Mouse (Mus musculus) heart, embryonic 11.5 days (tissue): ENCODE measurements around the gene Slc4a10. TPM values are rescaled to one million over a fixed set of nuclear protein-coding genes. Genes with fewer than 3 reads are reported as not detected.

Experiments used
- ATAC-seq: fragments of 200-750 bp; cut with Nextera tagmentation; replicated peaks from 2 replicates; pipeline ENCODE4 v1.8.0; 2017; ENCODE audit warnings: moderate library complexity; ENCODE audit not compliant: insufficient number of reproducible peaks, low FRiP score, low TSS enrichment
- H3K27ac ChIP-seq: fragments of 300-500 bp; sonication (generic); 2 replicates; pipeline ENCODE4 v1.5.1; 2014; ENCODE audit warnings: mild to moderate bottlenecking, low read depth, low read length
- H3K27me3 ChIP-seq: fragments of 300-500 bp; sonication (generic); 2 replicates; pipeline ENCODE4 v1.6.1; 2014; ENCODE audit warnings: mild to moderate bottlenecking, low read length, mixed read lengths; ENCODE audit not compliant: control insufficient read depth, insufficient read depth
- H3K36me3 ChIP-seq: fragments of 300-500 bp; sonication (generic); 2 replicates; pipeline ENCODE4 v1.6.1; 2014; ENCODE audit warnings: mild to moderate bottlenecking, low read length, moderate library complexity, mixed read lengths; ENCODE audit not compliant: control insufficient read depth, insufficient read depth
- H3K4me1 ChIP-seq: fragments of 300-500 bp; sonication (generic); 2 replicates; pipeline ENCODE4 v1.6.1; 2014; ENCODE audit warnings: low read length; ENCODE audit not compliant: control insufficient read depth, insufficient read depth
- H3K4me2 ChIP-seq: fragments of 300-500 bp; sonication (generic); 2 replicates; pipeline ENCODE4 v1.6.1; 2014; ENCODE audit warnings: mild to moderate bottlenecking, moderate library complexity
- H3K4me3 ChIP-seq: fragments of 300-500 bp; sonication (generic); 2 replicates; pipeline ENCODE4 v1.5.1; 2014; ENCODE audit warnings: low read depth, low read length
- H3K9ac ChIP-seq: fragments of 300-500 bp; sonication (generic); 2 replicates; pipeline ENCODE4 v1.6.1; 2014; ENCODE audit warnings: mild to moderate bottlenecking, low read depth, low read length, moderate library complexity
- H3K9me3 ChIP-seq: fragments of 300-500 bp; sonication (generic); replicated peaks from 2 replicates; pipeline ENCODE4 v1.6.1; 2016; ENCODE audit warnings: low read length; ENCODE audit not compliant: control insufficient read depth
- WGBS: fragments of 180-500 bp; shearing (Covaris S2); extraction: QIAGEN DNeasy Blood & Tissue Kit; methylation state at CpG from one replicate; pipeline ENCODE4 v1.1.7; 2014; ENCODE audit not compliant: insufficient replicate concordance; 5-methylcytosine and 5-hydroxymethylcytosine counted together
- polyA plus RNA-seq: library from polyadenylated mRNA; unstranded; fragments of >200 nt; fragmentation: Nextera tagmentation; extraction: Ambion mirVana; gene quantifications from 2 replicates; pipeline ENCODE4 v1.2.1, GENCODE M21; 2014

The Slc4a10 gene
- polyA plus RNA-seq, 1 experiment from 2014 or later, result 0.72 TPM

DNA sequence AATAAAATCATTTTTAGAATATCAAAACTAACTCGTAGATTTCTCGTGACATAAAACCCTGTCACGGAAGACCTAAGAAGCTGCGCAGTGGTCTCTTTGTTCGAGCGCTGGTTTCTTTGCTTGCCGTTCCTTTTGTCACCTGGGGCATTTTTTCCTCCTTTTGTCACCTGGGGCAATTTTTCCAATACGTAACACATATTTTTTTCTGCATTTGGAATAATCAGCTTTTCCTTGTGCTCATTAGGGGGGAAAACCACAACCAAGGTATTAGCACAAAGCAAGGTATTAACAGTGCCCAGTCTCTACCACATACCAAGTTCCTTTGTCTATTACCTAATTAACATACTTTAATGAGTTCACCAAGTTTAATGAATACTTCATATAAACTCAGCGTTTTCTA lies 42.9 kb downstream of the Slc4a10 start:
- WGBS, result 82% methylated on average over 9 of the region's 9 CpGs
- no peak overlapping the region for H3K9ac ChIP-seq

GRCm38 (mm10) chr2:62100526-62100925 lies 54.3 kb downstream of the Slc4a10 start:
- H3K4me3 ChIP-seq, result no peak overlapping the region
- H3K4me2 ChIP-seq, result no peak overlapping the region
- WGBS, result 88% methylated on average over 1 of the region's 1 CpGs
- no peak overlapping the region for H3K9ac ChIP-seq
- H3K27ac ChIP-seq, result no peak overlapping the region
- no peaks in the 10 kb centered on the region for H3K27me3 ChIP-seq
- no peak for ATAC-seq
- H3K36me3 ChIP-seq, result no peaks in the 10 kb centered on the region
- no peaks in the 10 kb centered on the region for H3K4me1 ChIP-seq
- H3K9me3 ChIP-seq, result no peaks in the 10 kb centered on the region

More for the DNA sequence above, 42.9 kb downstream of the Slc4a10 start:
- no peaks in the 10 kb centered on the region for H3K36me3 ChIP-seq
- no peak overlapping the region for H3K4me3 ChIP-seq
- no peaks in the 10 kb centered on the region for H3K9me3 ChIP-seq
- H3K4me2 ChIP-seq, result no peak overlapping the region
- ATAC-seq, result no peak
- no peak overlapping the region for H3K27ac ChIP-seq
- H3K4me1 ChIP-seq, result no peaks in the 10 kb centered on the region
- H3K27me3 ChIP-seq, result no peaks in the 10 kb centered on the region

DNA sequence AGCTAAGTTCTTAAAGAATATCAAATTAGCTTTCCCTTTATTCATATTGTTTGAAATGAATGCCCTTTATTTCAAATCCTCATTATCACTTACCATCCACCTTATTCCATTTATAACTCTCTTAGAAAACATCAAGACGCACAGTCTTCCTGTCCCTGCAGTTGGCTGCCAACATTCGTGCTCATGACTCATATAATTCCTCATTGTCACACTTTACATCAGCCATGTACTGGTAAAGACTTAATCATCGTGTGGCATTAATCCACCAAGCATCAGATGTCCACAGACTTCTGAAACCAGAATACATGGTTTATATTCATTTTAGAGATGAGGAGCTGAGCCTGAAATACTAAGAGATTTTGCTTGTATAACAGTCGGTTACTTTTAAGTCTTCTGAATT lies 69.1 kb downstream of the Slc4a10 start:
- 74% methylated on average over 4 of the region's 4 CpGs for WGBS

GRCm38 (mm10) chr2:62129975-62130374 lies 83.7 kb downstream of the Slc4a10 start:
- Histone ChIP-seq H3K4me2 (no peak overlapping the region), H3K36me3 (no peaks in the 10 kb centered on the region), H3K4me1 (no peaks in the 10 kb centered on the region), H3K27me3 (no peaks in the 10 kb centered on the region), H3K4me3 (no peak overlapping the region), H3K9me3 (no peaks in the 10 kb centered on the region), H3K9ac (no peak overlapping the region), H3K27ac (no peak overlapping the region)
- 79% methylated on average over 2 of the region's 2 CpGs for WGBS
- no peak for ATAC-seq

More for the DNA sequence above, 69.1 kb downstream of the Slc4a10 start:
- Histone ChIP-seq H3K4me3 (no peak overlapping the region), H3K36me3 (no peaks in the 10 kb centered on the region), H3K4me2 (no peak overlapping the region), H3K9me3 (no peaks in the 10 kb centered on the region), H3K27ac (no peak overlapping the region), H3K9ac (no peak overlapping the region), H3K4me1 (no peaks in the 10 kb centered on the region), H3K27me3 (no peaks in the 10 kb centered on the region)
- ATAC-seq, result no peak

DNA sequence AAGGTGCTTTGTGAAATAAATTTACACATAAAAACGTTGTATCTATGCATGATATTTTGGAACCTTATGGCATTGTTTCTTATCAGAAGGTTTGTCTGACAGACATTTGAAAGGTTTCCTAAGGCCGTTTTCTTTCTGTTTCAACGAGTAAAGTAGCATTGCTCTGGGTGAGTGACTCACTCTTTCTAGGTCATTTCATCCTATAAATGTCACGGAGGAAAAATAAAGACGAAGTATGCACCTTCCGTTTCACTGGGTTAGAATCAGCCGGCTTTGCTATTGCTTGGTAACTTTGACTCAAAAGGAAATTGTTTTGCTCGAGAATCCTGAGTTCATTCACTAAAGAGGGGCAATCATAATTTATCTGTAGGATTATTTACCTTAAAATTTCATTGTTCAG lies 88.6 kb downstream of the Slc4a10 start:
- Histone ChIP-seq H3K36me3 (no peaks in the 10 kb centered on the region), H3K9me3 (no peaks in the 10 kb centered on the region), H3K4me3 (no peak overlapping the region), H3K4me2 (no peak overlapping the region), H3K4me1 (no peaks in the 10 kb centered on the region), H3K27ac (no peak overlapping the region), H3K9ac (no peak overlapping the region), H3K27me3 (no peaks in the 10 kb centered on the region)
- no peak for ATAC-seq
- 61% methylated on average over 8 of the region's 8 CpGs for WGBS

- Histone ChIP-seq H3K9ac (no peak overlapping the region), H3K36me3 (no peaks in the 10 kb centered on the region), H3K4me2 (no peak overlapping the region), H3K27me3 (no peaks in the 10 kb centered on the region), H3K27ac (no peak overlapping the region), H3K4me3 (no peak overlapping the region), H3K4me1 (no peaks in the 10 kb centered on the region), H3K9me3 (no peaks in the 10 kb centered on the region)
- ATAC-seq, result no peak
- WGBS, result 49% methylated on average over 3 of the region's 3 CpGs
Observed at GRCm38 (mm10) chr2:62147636-62148035, 101.4 kb downstream of the Slc4a10 start.

GRCm38 (mm10) chr2:62149421-62149820 lies 103.2 kb downstream of the Slc4a10 start:
- Histone ChIP-seq H3K27me3 (no peaks in the 10 kb centered on the region), H3K4me3 (no peak overlapping the region), H3K4me2 (no peak overlapping the region), H3K27ac (no peak overlapping the region), H3K9me3 (no peaks in the 10 kb centered on the region), H3K4me1 (no peaks in the 10 kb centered on the region), H3K9ac (no peak overlapping the region), H3K36me3 (no peaks in the 10 kb centered on the region)
- ATAC-seq, result no peak

DNA sequence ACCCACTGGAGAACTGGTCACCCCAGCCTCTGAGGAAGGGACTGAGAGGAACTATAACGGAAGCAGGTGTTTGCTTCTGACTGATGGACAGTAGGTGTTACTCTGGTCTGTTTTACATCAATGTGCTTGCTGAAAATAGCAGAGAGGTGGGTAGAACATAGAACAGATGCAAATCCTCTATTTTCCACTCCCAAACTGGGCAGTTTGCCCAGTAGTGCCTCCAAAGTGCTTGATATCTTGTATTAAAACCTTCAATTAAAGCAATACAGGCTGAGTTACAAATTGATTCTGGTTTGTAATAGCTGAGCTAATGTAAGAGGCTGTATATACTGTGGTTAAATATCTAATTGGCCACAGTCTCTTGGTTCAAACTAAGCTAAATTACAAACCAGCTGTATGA lies 104.6 kb downstream of the Slc4a10 start:
- Histone ChIP-seq H3K4me1 (no peaks in the 10 kb centered on the region), H3K4me2 (no peak overlapping the region), H3K27ac (no peak overlapping the region), H3K36me3 (no peaks in the 10 kb centered on the region), H3K27me3 (no peaks in the 10 kb centered on the region), H3K4me3 (no peak overlapping the region), H3K9me3 (no peaks in the 10 kb centered on the region), H3K9ac (no peak overlapping the region)
- WGBS, result 27% methylated on average over 1 of the region's 1 CpGs
- no peak for ATAC-seq

DNA sequence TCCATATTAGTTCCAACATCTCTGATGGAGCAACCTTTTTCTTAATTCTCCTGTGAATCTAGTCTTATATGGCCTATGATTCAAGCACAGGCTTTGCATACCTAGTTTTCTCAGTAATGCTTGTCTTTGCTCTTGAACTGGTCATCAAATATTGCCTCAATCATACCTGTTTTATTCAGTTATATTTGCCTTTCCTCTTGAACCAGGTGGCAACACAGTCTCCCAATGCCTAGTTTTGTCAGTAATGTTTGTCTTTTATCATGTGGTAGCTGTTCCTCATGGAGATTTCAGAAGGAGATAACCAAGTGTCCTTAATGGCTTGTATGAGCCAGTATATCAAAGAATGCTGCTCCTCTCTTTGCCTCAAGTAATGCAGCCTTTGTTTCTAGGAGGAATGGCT lies 163.8 kb downstream of the Slc4a10 start:
- Histone ChIP-seq H3K36me3 (no peaks in the 10 kb centered on the region), H3K27me3 (no peaks in the 10 kb centered on the region), H3K4me3 (no peak overlapping the region), H3K9ac (no peak overlapping the region), H3K4me2 (no peak overlapping the region), H3K9me3 (no peaks in the 10 kb centered on the region), H3K4me1 (no peaks in the 10 kb centered on the region), H3K27ac (no peak overlapping the region)
- ATAC-seq, result no peak
